Mouse (Mus musculus) inflammation-experienced regulatory T-cells, adult 16 weeks (primary cell): ENCODE data around the gene Sorbs2. TPM values are rescaled to one million over a fixed set of nuclear protein-coding genes. Genes with fewer than 3 reads are reported as not detected.

ENCODE experiments used
- polyA plus RNA-seq: library from polyadenylated mRNA; unstranded; fragments of 100-300 nt; shearing (Covaris generic); gene quantifications from one replicate; pipeline ENCODE4 v1.2.1, GENCODE M21; 2017

Sorbs2 gene
- polyA plus RNA-seq, result 0.29 TPM

GRCm38 (mm10) chr8:45507634-45508321 lies at the start of gene Sorbs2:
TSS of gene Sorbs2 (plus strand) at chr8:45507788.

Other genes with a start within 250 kb of the Sorbs2 start
- gene F11, start 245.8 kb upstream of the Sorbs2 start, polyA plus RNA-seq, result not detected
- not detected for gene Klkb1, start 212.9 kb upstream of the Sorbs2 start, polyA plus RNA-seq
- gene Gm45753, start 199.3 kb upstream of the Sorbs2 start, polyA plus RNA-seq, result not detected
- 25.1 TPM for gene Cyp4v3, start 174.6 kb upstream of the Sorbs2 start, polyA plus RNA-seq
- 0.06 TPM for gene Fam149a, start 125.5 kb upstream of the Sorbs2 start, polyA plus RNA-seq
- 0.88 TPM for gene Tlr3, start 96.7 kb upstream of the Sorbs2 start, polyA plus RNA-seq